Mouse (Mus musculus) hindbrain, embryonic 16.5 days (tissue): Measurements from ENCODE around the gene Slc8a3. TPM values are rescaled to one million over a fixed set of nuclear protein-coding genes. Genes with fewer than 3 reads are reported as not detected.

Source experiments
- ATAC-seq: fragments of 200-750 bp; cut with Nextera tagmentation; 2 replicates; pipeline ENCODE4 v1.8.0; 2017; ENCODE audit warnings: moderate TSS enrichment, moderate library complexity
- H3K27ac ChIP-seq: fragments of 300-500 bp; sonication (generic); 2 replicates; pipeline ENCODE4 v1.5.1; 2014; ENCODE audit warnings: low read depth, mild to moderate bottlenecking, control low read depth, low read length, moderate library complexity
- H3K27me3 ChIP-seq: fragments of 300-500 bp; sonication (generic); replicated peaks from 2 replicates; pipeline ENCODE4 v1.6.1; 2014; ENCODE audit warnings: low read length; ENCODE audit not compliant: control insufficient read depth, insufficient read depth
- H3K36me3 ChIP-seq: fragments of 300-500 bp; sonication (generic); 2 replicates; pipeline ENCODE4 v1.6.1; 2014; ENCODE audit warnings: mild to moderate bottlenecking, low read length, moderate library complexity, mixed read lengths; ENCODE audit not compliant: control insufficient read depth, insufficient read depth
- H3K4me1 ChIP-seq: fragments of 300-500 bp; sonication (generic); 2 replicates; pipeline ENCODE4 v1.6.1; 2014; ENCODE audit warnings: low read depth, low read length; ENCODE audit not compliant: control insufficient read depth, insufficient read depth
- H3K4me2 ChIP-seq: fragments of 300-500 bp; sonication (generic); 2 replicates; pipeline ENCODE4 v1.6.1; 2014; ENCODE audit warnings: mild to moderate bottlenecking, low read length, control low read depth, moderate library complexity
- H3K4me3 ChIP-seq: fragments of 300-500 bp; sonication (generic); 2 replicates; pipeline ENCODE4 v1.5.1; 2014; ENCODE audit warnings: mild to moderate bottlenecking, low read length, control low read depth, moderate library complexity
- H3K9ac ChIP-seq: fragments of 300-500 bp; sonication (generic); 2 replicates; pipeline ENCODE4 v1.6.1; 2014; ENCODE audit warnings: low read depth, mild to moderate bottlenecking, control low read depth, low read length, moderate library complexity
- H3K9me3 ChIP-seq: fragments of 300-500 bp; sonication (generic); 2 replicates; pipeline ENCODE4 v1.6.1; 2014; ENCODE audit warnings: mild to moderate bottlenecking, low read length, moderate library complexity; ENCODE audit not compliant: control insufficient read depth
- WGBS: fragments of 180-500 bp; shearing (Covaris S2); extraction: QIAGEN DNeasy Blood & Tissue Kit; methylation state at CpG from one replicate; pipeline ENCODE4 v1.1.7; 2014; 5-methylcytosine and 5-hydroxymethylcytosine counted together
- polyA plus RNA-seq: library from polyadenylated mRNA; unstranded; fragments of >200 nt; fragmentation: Nextera tagmentation; extraction: Ambion mirVana; gene quantifications from 2 replicates; pipeline ENCODE4 v1.2.1, GENCODE M21; 2015

Gene Slc8a3
- polyA plus RNA-seq, 1 experiment from 2014 or later: 11.2 TPM

GRCm38 (mm10) chr12:81225966-81226577 lies 106.9 kb downstream of the Slc8a3 start:
- ATAC-seq: no peak
- 34% methylated on average over 6 of the region's 6 CpGs for WGBS
- no peak overlapping the region for H3K4me2 ChIP-seq

DNA sequence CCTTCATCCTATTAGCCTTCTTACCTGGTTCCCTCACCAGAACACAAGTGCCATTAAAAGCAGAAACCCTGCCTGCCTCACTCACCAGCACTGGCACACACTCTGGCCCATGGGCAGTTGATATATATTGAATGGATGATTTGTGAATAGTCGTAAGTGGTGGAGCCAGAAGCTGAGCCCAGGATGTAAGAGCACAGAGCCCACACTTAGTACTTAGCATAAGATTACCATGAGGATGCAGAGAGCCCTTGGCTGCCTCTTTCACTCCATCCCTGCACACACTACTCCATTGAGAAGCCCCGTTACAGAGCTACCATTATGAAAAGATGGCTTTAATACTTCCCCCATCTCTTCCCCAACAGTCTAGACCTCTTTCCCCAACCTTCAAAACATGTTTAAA lies 108.1 kb downstream of the Slc8a3 start:
- 73% methylated on average over 2 of the region's 2 CpGs for WGBS
- no peaks in the 10 kb centered on the region for H3K9me3 ChIP-seq
- H3K27me3 ChIP-seq: no peaks in the 10 kb centered on the region
- H3K4me3 ChIP-seq: no peak overlapping the region
- no peak overlapping the region for H3K9ac ChIP-seq
- H3K27ac ChIP-seq: no peak overlapping the region
- H3K36me3 ChIP-seq: no peaks in the 10 kb centered on the region
- peak; percentile 15; the same call in 1 of the 2 replicates for ATAC-seq
- H3K4me1 ChIP-seq: peaks cover 15% of the 10 kb centered on the region
- no peak overlapping the region for H3K4me2 ChIP-seq

More at GRCm38 (mm10) chr12:81225966-81226577, 106.9 kb downstream of the Slc8a3 start:
- Histone ChIP-seq H3K27me3 (no peaks in the 10 kb centered on the region), H3K4me1 (peaks cover 15% of the 10 kb centered on the region), H3K4me3 (no peak overlapping the region), H3K27ac (no peak overlapping the region; the same call in 1 of the 2 replicates), H3K36me3 (no peaks in the 10 kb centered on the region), H3K9me3 (no peaks in the 10 kb centered on the region), H3K9ac (no peak overlapping the region)

- no peaks in the 10 kb centered on the region for H3K9me3 ChIP-seq
- no peak overlapping the region for H3K4me3 ChIP-seq
- H3K36me3 ChIP-seq: no peaks in the 10 kb centered on the region
- 88% methylated on average over 2 of the region's 2 CpGs for WGBS
- no peak overlapping the region for H3K4me2 ChIP-seq
- H3K27me3 ChIP-seq: no peaks in the 10 kb centered on the region
- no peak for ATAC-seq
- H3K9ac ChIP-seq: no peak overlapping the region
- no peak overlapping the region for H3K27ac ChIP-seq
- peaks cover 9% of the 10 kb centered on the region for H3K4me1 ChIP-seq
Measured at GRCm38 (mm10) chr12:81223276-81223675, 109.7 kb downstream of the Slc8a3 start.

- ATAC-seq: no peak
- H3K4me1 ChIP-seq: no peaks in the 10 kb centered on the region
- 62% methylated on average over 4 of the region's 4 CpGs for WGBS
- H3K4me3 ChIP-seq: no peak overlapping the region
- H3K27ac ChIP-seq: no peak overlapping the region
- H3K9ac ChIP-seq: no peak overlapping the region
- H3K27me3 ChIP-seq: no peaks in the 10 kb centered on the region
- H3K4me2 ChIP-seq: no peak overlapping the region
- no peaks in the 10 kb centered on the region for H3K36me3 ChIP-seq
- H3K9me3 ChIP-seq: no peaks in the 10 kb centered on the region
Measured at GRCm38 (mm10) chr12:81219339-81219738, 113.6 kb downstream of the Slc8a3 start.

DNA sequence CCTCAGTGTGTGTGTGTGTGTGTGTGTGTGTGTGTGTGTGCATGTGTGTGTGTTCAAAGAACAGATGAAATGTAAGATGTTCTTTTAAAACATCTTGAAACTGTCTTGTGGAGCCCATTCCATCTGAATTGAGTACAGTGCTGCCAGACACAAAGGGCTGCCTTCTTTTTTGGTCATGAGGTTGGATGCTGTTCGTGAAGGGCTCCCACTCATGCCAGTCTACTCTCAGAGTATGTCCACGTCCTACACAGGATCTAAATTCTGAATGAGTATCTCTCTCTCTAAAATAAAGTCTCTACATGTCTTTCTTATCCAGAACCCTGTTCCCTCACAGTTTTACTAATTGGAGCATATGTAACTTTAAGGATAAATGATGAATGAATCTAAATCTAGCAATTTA lies 124.4 kb downstream of the Slc8a3 start:
- ATAC-seq: no peak
- Histone ChIP-seq H3K4me2 (no peak overlapping the region), H3K27ac (no peak overlapping the region), H3K27me3 (no peaks in the 10 kb centered on the region), H3K36me3 (no peaks in the 10 kb centered on the region), H3K4me3 (no peak overlapping the region), H3K9me3 (no peaks in the 10 kb centered on the region), H3K9ac (no peak overlapping the region), H3K4me1 (no peaks in the 10 kb centered on the region)
- WGBS: 72% methylated on average over 2 of the region's 2 CpGs

DNA sequence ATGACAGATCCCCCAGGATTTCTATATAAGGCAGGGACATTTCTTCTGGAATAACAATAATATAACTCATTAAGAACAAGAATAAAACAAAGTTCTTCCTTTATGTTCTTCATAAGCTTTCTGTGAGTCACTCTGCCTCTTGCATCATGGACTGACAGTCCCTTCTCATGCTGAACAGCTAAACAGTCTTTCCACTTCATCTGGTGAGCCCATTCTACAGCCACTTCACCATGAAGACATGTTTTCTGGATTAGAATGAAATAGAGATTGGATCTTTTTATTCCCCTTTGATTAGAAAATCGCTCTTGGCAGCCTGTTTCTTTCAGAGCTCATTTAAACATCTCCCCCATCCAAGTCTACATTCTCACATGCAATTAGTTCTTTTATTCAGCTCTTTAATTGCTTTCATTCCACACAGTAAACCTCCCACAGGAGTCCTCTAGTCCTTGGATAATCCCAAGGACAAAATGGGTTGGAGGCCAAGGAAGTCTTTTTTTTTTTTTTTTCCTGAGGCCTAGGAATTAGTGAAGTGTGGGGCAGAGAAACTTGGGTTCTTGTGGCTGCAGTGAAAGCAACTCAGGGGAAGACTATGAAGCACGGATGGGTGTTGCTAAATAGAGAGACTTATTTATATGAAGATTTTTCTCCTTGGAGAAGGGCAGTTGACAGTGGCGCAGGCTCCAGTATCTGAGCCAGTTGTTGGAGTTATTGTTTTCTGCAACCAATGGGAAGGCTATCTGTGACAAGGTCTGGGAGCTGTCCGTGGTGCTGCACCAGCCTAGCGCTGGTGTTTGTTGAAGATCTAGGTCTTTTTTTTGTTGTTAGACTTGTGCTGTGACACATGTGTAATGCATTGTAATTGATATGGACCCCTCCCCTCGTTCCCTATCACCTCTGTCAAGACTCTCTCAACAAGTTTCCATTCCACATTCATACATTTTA lies 127.1 kb downstream of the Slc8a3 start:
- Histone ChIP-seq H3K4me2 (no peak overlapping the region), H3K4me1 (no peaks in the 10 kb centered on the region), H3K27ac (no peak overlapping the region), H3K9ac (no peak overlapping the region), H3K4me3 (no peak overlapping the region), H3K9me3 (no peaks in the 10 kb centered on the region), H3K27me3 (no peaks in the 10 kb centered on the region), H3K36me3 (no peaks in the 10 kb centered on the region)
- 23% methylated on average over 6 of the region's 6 CpGs for WGBS
- ATAC-seq: no peak

- ATAC-seq: no peak
- Histone ChIP-seq H3K27ac (no peak overlapping the region), H3K4me1 (peaks cover 2% of the 10 kb centered on the region; the same call in 1 of the 2 replicates), H3K9me3 (no peaks in the 10 kb centered on the region), H3K27me3 (no peaks in the 10 kb centered on the region), H3K4me2 (no peak overlapping the region), H3K36me3 (no peaks in the 10 kb centered on the region), H3K9ac (no peak overlapping the region), H3K4me3 (no peak overlapping the region)
- 6% methylated on average over 1 of the region's 1 CpGs for WGBS
Measured at GRCm38 (mm10) chr12:81203226-81203625, 129.8 kb downstream of the Slc8a3 start.

GRCm38 (mm10) chr12:81199280-81199955 lies 133.6 kb downstream of the Slc8a3 start:
- no peak overlapping the region for H3K4me3 ChIP-seq
- no peak overlapping the region for H3K27ac ChIP-seq
- no peaks in the 10 kb centered on the region for H3K27me3 ChIP-seq
- peak; percentile 92 for ATAC-seq
- H3K9ac ChIP-seq: peak overlapping the region; percentile 35; the same call in 1 of the 2 replicates
- H3K4me1 ChIP-seq: peaks cover 2% of the 10 kb centered on the region; the same call in 1 of the 2 replicates
- WGBS: 32% methylated on average over 23 of the region's 23 CpGs
- no peaks in the 10 kb centered on the region for H3K36me3 ChIP-seq
- peak overlapping the region; percentile 39; the same call in 1 of the 2 replicates for H3K4me2 ChIP-seq
- H3K9me3 ChIP-seq: no peaks in the 10 kb centered on the region
